Mouse (Mus musculus) inflammation-experienced regulatory T-cells, adult 6 months (primary cell): ENCODE measurements at regions not wholly inside any gene's neighbourhood (a gene's known extent, or its start where the extent isn't known, plus 50 kb on each side); places are given as distances from the start of the nearest gene placed in this dataset.

ENCODE experiments used
- ATAC-seq: one replicate; pipeline ENCODE4 v1.8.0; 2017

DNA sequence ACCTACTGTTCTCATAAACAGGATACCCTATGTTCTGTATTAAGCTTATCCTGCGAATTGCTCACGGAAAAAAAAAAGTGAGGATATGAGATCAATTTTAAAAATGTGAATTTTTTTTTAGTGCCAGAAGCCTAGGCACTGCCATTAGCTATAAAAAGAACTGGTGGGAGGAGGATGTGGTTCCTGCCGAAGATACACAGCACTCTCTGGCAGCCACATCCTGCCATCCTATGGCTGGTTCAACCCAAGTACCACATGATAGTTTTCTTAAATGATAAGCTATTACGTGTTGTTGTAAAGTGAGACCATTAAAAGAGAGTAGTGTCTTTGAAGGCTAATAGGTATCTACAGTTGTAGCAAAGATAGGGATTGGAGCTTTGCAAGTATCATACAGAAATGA is 58.2 kb upstream of the Ppp3ca start:
- ATAC-seq, result peak; percentile 99

DNA sequence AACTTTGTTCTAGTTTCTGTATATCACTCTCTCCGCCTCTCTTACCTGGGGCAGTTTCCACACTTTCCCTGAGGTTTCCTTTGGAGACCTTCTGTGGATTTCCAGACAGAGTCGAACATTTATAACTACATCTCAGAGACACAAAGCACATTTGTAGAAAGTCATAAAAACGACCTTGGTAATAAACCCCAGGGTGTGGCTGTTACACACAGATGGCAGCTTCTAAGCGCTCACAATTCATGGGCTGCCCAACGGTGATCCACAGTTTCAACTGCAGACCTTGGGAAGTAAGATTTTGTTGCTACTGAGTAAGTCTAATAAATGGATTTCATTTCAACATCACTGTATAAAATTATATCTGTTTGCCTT is 59.4 kb upstream of the Ppp3ca start:
- ATAC-seq, result no peak

DNA sequence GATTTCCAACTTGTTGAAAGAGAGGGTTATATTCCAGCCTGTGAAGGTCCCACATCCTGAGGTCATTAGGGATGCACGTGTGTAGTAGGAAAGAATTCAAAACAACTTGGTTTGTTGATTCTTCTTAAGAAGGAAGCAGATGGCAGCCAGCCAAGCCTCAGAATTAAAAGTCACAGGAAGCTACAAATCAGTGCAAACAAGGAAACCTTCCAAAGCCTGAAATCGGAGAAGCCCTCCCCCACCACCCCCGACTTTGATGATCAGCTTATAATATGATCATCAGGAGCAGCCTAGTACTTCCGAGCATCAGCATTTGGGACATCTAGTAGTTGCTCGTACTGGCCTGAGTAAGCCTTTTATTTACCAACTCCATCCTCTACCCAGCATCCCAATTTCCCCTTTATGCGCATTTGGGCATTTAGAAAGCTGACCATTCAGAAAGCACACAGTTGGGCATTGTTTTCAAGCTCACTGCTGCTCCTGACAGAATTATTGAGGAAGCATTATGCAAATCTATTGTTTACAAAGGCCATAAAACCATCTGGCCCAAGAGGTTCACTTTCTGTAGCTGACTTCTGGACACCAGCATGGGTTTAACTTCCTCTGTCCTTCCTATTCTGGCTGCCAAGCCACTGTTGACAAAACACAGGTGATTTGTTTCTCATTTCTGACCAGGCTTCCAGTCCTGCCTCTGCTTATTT is 59.9 kb upstream of the Ppp3ca start:
- ATAC-seq, result no peak

DNA sequence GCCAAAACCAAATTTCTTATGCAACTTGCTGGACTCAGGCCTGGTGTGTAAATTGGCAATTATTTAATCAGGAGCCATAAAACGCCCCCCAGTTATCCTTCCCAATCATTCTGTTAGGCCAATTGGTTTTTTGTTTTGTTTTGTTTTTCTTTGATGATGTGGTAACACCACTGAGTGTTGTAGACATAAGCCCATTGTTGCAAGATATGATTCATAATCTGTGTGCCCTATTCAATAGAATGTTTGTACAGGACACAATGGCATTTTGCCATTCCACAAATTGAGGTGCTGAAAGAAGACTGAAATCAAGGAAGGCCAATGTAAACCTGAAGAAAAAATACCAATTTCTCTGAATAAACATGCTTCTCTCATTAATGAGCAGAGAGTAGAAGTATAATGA is 68.2 kb upstream of the Ppp3ca start:
- no peak for ATAC-seq

DNA sequence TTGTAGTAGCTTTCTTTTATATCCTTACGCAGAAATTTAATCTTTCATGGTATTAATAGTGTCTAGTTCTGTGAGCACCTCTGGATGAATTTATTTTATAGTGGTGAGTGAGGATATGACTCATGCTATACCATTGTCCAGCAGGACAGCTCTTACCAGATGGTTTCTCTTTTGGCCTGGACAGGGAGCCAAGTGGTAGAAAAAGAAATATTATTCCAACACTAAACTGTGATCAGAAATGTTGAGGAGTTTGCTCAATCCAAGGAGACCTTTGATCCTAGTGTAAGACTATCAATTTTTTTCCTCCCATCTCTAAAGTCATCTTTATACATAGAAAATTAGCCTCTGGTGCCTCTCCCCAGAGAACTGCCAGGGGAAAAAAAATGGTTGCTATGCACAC is 86.0 kb upstream of the Ppp3ca start:
- ATAC-seq, result no peak

DNA sequence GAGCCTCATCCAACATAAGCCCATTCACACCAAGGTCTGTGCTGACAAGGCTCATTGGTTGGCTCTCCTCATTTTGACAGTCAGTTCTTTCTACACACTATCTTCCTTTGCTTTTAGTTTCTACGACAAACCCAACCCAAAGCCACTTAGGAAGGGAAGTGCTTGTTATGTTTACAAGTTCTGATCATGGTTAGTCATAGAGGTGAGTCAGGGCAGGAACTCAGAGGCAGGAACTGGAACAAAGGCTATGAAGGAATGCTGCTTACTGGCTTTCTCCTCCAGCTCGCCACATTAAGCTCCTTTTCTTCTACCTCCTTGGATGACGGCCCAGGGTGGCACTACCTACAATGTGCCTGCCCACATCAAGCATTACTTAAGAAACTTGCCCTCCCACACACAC is 91.9 kb upstream of the Ppp3ca start:
- ATAC-seq, result no peak

DNA sequence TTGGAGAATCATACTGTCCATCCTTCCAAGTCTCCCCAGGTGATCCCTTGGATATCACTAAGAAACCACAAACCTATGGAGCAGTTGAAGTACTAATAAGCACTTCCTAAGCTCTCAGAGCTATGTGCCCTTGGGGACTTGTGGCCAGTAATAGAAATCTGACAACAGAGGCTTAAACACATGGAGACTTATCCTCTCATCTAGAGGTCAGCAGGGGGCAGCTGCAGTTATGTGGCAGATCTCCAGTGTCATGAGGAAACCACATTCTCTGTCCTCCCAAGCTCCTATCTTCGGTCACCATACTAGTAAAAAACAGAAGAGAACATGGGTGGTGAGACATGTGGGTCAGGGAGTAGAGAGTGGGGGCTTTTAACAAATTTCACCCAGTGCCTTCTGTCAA is 99.4 kb upstream of the Ppp3ca start:
- ATAC-seq, result no peak

DNA sequence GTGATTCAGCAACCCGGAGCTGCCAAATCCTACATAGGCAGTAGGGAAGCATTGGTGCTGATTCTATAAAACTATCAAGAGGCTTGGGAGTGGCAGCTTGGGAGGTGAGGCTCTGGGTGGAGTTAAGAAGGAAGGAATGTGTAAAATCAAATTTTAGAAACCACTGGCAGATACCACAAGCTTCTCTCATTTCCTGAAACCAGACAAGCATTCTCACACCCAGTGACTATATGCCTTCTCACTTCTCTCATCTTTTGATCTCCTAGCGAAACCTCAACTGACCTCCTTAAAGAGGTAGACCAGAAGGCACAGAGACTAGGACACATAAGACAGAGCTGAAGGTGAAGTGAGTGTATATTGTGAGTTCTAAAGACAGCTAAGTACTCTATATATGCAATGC is 113.4 kb upstream of the Ppp3ca start:
- no peak for ATAC-seq

DNA sequence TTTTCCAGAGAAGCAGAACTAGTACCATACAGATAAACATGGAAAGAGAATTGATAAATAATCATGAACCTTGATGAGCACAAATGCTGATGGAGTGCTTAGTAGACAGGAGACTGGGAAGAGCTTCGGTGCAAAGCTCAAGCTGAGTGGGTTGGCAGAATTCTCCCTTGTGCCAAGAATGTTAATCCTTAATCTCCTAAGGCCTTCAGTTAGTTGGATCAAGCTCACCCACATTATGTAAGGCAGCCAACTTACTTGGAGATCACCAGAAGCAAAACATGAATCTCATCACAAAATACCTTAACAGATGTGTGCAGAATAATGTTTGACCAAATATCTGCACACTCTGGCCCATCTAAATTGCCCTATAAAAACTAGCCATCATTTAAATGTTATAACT is 120.5 kb upstream of the Ppp3ca start:
- ATAC-seq, result no peak

DNA sequence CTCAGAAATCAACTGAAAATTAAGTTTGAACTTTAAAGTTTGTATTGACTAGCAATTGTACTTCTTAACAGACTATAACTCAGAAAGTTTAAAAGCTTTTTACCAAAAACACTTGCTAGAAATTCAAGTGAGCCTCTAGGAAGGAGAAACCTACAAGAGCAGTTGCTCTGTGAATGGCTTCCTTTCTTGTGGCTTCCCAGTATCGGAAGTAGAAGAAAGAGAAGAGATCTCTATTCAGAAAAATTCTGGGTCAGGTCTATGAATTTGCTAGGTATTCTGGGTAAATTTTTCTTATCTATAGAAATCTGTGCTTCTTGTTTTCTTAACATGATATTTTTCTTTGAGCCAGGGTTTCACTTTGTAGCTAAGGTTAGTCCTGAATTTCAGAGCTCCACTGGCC is 138.3 kb upstream of the Ppp3ca start:
- ATAC-seq, result peak; percentile 60

DNA sequence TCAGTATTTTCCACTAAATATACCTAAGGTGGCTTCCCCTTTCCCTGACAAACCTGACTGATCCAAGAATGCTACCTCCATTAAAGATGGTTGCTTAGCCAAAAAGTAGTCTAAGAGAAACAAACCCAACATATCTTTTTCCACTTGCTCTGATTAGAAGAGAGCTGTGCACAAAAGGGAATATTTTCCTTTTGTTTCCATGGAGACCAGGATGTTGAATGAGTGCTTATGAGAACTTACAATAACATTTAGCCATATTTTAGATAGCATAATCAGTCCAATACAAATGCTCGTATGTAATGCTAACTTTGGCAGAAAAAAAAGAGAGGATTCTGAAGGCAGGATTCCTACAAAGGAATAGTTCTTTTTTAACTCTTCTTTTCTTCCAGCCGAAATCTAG is 161.3 kb upstream of the Ppp3ca start:
- no peak for ATAC-seq

DNA sequence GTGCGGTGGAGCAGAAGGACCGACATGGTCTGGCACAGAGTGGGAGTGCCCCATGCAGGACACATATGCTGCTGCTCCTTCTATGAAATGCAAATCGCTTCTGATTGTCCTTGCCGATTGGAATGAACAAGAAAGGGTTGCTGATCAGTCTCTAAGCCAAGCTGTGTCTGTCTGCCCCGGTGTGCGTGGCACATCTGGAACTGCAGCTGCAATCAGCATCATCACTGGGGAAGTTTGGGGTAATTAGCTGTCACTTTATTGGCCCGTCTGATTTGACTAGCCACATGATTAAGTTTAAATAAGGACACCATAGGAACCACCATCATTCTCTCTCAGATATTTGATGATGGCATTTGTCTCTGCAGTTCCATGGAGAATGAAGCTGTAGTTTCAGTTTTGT is 162.9 kb upstream of the Ppp3ca start:
- no peak for ATAC-seq

DNA sequence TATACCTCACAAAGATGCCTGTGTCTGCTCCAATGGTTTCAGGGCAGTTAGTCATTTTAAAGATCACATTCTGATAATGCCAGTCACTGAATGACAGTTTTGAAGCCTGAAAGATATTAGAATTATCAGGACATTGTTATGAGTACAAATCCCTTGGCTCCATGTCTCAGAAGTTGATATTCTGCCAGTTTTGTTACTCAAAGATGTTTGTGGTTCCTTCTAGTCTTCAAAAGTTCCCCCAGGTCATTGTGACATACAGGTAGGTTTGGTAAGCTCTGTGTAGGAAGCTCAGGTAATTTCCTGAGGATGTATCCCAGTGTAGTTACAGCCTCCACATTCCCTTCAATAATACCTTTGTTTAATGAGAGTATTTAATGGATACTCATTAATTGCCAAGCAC is 169.0 kb upstream of the Bank1 start:
- no peak for ATAC-seq

DNA sequence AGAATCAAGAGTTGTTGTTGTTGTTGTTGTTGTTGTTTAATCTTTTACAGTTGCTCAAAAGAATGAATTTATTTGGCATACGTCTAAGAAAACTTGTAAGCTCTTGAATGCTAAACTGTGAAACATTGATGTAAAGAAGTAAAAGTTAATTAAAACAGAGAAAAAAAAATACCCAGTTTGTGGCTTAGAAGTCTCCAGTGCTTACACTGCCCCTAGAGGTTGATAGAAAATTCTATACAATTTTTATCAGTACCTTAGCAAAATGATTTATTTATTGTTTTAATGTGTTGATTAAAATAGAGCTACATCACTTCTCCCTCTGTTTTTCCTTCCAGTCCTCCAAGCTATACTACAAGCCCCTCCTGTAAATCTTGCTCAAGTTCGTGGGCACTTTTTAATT is 165.8 kb upstream of the Bank1 start:
- ATAC-seq, result no peak

DNA sequence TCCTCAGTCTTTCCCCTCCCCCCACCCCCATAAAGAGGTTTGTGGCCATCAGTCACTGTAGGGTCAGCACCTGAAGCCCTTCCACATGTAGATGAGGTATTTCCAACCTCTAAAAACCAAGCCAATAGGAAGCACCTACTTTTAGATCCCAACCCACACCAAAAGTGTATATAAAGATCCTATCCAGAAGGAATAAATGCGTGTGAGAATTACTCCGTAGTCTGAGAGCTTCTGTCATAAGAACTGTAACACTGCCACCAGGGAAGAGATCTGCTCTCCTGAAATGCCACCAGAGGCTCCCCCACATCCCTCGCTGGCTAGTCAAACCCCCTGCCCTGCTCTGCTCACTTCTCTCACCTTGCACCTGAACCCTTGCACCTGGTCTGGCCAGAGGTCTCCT is 145.8 kb upstream of the Bank1 start:
- no peak for ATAC-seq

DNA sequence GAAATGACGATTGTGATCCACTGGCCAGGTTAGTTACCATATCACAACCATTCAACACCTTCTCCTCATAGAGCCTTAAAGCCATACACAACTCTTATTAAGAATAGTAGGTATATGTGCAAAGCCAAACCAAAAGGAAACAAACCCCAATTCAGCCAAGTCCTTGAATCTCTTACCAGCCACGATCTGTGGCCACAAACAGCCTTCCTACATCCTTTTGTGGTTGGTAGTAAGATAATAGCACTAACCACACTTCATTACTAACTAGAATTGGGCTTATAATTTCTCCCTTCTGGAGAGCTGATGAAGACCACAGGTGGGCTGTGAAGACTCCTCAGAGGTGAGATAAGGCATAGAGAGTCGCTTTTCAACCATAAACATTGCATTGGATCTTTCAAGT is 136.9 kb upstream of the Bank1 start:
- no peak for ATAC-seq

DNA sequence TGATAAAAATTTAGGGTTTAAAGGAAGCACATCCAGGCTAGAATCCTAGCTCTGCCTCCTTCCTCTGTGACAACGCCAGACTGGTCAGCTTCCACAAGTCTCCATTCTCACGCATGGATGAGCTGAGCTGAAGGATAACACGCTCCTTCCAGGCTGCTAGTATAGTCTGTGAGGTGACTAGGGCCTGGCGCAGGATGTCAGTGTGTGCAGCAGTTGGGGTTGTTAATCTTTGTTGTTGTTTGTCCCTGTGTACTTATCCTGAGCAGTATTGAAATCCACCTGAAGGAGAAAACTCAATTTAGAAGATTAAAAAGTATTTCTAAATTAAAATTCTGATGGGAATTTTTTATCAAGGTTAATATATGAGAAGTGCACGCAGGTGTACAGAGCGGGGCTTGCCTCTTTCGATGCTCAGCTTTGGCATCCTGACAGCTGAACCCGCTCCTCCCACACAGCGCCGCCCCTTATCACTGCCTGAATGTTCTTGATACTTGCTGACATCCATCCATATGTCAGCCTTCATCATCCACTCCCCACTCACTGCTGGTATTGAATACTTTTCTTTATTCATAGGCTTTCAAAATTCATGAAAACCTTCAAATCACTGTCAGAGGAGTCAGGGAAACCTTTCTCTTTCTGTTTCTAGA is 130.7 kb upstream of the Bank1 start:
- no peak for ATAC-seq

DNA sequence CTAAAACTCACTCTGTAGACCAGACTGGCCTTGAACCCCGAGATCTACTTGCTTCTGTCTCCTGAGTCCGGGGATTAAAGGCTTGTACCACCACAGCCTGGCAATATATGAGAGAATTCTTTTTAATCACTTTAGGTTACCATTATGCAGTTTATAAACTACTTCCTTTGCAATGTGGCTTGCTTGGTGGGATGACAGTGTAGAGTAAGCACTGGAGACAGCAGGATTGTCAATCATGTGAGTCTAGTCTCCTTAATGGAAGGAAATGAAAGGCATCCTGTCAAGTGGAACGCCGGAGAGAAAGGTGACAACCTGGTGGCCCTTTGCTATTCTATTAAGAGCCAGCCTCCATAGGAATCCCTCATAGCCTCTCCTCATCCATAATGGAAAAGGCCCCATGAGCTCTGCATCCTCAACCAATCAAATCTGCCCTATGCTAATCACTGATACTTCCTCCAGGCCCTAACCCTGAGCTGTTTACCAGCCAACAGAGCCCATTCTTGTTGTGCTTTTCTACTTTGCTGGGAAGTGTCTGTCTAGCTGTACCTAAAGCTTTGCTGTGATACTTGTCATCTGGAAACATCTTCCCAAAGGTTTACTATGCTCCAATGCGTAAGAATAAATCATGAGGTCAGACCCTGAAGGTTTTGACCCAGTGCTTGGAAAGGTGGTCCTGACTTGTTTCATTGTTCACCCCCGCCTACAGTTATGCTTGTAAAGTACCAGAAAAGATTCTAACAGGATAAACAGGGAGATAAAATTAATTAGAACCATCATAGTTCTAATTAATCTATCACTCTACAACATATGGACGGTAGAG is 130.0 kb upstream of the Bank1 start:
- ATAC-seq, result no peak

DNA sequence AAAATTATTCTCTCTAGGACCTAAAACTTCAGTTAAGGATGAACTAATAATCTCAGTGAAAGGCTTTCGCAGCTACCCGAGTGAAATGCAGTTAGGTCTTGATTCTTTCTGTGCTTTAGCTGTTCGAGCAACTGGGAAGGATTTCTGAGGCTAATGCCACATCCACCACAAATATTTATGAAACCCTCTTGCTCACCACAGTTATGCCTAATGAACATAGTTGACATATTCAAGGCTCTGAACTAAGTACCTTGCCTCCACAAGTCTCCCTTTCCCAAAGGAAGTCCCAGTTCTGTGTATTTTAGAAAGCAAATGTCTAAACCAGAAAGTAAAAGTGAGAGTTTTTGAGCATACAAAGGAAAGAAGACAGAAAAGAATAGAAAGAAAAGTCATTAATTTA is 129.1 kb upstream of the Bank1 start:
- no peak for ATAC-seq

DNA sequence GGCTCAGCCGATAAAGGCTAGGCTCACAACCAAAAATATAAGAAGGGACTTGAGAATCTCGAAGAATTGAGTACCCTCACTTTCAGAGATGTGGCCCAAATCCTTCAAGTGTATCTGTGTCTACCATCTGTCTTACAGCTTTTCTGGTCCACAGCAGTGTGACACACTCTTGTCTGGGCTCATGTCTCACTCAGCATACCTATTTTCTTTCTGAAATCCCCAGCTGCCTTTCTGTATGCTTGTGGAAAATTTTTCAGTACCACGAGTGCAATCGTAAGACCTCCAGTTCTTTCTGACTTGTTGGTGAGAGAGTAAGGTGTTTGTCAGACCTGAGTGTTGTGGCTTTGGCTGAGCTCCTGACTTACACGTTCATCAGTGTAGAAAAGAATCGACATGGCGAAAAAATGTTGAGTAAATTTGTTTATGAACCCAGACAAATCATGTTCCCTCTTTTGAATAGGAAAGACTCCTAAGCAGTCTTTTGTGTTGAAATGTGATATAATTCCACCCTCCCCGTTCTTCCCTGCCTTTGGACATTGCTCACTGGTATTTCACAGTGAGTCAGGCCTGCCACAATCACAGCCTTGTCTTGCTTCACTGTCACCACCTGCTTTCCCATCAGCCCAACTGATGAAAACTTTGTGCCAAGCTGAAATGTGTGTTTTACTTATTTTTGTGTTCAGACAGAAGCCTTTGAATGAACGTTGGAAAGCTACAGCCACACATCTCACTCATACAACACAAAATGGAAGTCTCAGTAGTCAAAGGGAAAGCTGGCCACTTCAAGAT is 125.3 kb upstream of the Bank1 start:
- ATAC-seq, result no peak

DNA sequence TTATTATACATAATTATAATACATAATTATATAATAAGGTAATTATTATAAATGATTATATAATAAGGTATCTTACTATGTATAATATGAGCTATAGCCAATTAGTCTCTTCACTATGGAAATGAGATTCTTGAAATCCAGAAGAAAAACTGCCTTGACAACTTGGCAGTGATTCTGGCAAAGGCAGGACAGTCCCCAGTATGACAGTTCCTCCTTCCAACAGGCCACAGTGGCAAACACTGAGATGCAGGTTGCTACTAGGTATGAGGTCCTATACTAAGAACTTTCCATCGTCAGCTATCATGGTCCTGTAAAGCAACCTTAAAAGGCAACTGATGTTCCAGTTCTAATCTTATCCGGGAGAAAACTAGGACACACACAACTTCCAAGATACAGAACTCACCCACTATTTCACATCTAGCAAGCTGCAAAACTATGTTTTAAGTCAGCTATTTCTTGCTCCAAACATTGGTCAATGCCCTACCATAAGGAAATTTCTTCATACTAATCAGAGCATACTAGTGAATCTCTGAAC is 124.6 kb upstream of the Bank1 start:
- no peak for ATAC-seq

DNA sequence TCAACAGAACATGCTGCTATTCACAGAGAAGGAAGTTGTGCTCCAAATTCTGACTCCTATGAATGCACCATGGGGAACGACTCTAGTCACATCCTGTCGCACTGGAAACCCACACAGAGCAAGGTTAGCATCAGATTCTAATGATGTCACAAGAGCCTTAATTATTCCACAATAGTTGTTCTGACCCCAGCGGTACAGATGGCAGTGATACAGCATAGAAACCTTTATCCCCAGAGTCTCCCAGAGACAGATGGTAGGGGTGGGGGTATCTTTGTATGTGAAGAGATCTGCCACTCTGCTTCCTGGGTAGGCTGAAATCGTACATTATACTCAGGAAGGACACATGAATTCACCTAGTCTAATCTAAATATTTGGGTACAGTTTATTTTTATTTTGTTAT is 123.5 kb upstream of the Bank1 start:
- no peak for ATAC-seq

DNA sequence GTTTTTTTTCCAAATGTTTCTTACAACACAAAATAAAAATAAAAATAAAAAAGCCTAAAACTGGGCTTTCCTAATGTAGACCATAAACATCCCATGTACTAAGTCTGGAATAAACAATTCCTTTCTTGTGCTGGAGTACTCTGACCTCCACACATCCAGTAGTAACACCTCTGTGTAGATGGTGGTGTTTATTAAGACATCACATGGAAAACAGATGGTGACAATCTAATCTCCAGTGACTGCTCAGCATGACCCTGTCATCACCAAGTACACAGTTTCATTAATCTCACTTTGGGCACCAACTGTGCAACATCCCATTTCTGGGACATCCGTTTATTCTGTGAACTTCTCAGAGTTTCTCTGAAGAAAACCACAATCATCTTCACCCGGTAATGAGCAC is 118.7 kb upstream of the Bank1 start:
- ATAC-seq, result no peak
